Mouse (Mus musculus): Measurements from ENCODE around the gene Coq10b. TPM values are rescaled to one million over a fixed set of nuclear protein-coding genes. Genes with fewer than 3 reads are reported as not detected.
"Not testable (repeated sequence)": the region's sequence is repeated elsewhere in the genome, so short reads cannot be mapped to it uniquely, and the experiment has no call there.

Coq10b gene
- total RNA-seq (2012; rRNA removed) = 10.8 and 20.4 TPM in 2 replicates

DNA sequence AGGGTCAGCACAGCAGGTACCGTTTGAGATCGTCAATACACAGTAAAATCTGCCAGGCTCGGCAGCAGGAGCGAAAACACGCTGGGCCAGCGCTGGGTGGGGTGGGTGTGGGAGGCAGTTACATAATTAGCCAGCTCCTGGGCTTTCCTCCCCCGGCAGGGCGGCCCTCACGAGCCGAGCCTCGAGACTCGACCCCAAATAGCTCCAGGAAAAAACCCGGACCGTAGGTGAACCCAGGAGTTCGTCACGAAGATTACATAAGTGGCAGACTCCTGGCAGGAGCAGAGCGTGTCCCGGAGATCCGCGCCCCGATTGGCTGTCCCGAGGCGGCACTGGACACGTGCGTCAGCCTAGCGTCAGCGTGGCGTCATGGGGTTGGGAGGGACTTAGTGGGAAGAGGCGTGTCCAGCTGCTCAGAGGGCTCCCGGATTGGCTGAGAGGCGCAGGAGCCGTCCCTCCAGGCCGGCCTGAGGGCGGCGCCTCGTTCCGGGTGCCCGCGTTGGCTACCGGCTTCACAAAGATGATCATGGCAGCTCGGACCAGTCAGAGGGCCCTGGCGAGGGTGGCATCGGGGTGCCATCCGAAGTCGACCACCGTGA is at the start of gene Coq10b:
Coq10b (plus strand) TSS at position 416 of the 599 bp plus-strand sequence.
- Histone ChIP-seq H3K36me3 (ENCODE audit: control insufficient read depth, insufficient read depth, low read length, poor library complexity, severe bottlenecking) (no peaks in the 10 kb centered on the region), H3K9ac (ENCODE audit: insufficient read depth, low read depth, low read length, poor library complexity, severe bottlenecking) (peak within 1 kb of the TSS; percentile 89), H3K9me3 (ENCODE audit: control insufficient read depth, insufficient read depth, low read depth, low read length) (no peaks in the 10 kb centered on the region), H3K4me1 (ENCODE audit: control insufficient read depth in 2 of 2, insufficient read depth in 2 of 2, low read length in 2 of 2, poor library complexity in 1 of 2) (peaks cover 4 to 6% of the 10 kb centered on the region in 2 experiments; a peak in 3 of 4 replicates), H3K27ac (ENCODE audit: insufficient read depth, low read depth, low read length, poor library complexity, severe bottlenecking) (peak within 1 kb of the TSS; percentile 20; the same call in 1 of the 2 replicates), H3K4me3 (ENCODE audit: insufficient read depth in 1 of 2, low read depth in 1 of 2, low read length in 2 of 2, poor library complexity in 1 of 2, severe bottlenecking in 1 of 2) (peak within 1 kb of the TSS; percentile 86 to 94)
- in situ Hi-C loops (cut with MboI; ENCODE audit: low sequenced_read_pairs in 2 of 2, unreplicated experiment in 2 of 2) = no loop called here
- peak; percentile 95 for DNase-seq (ENCODE audit: low read depth, low spot score)
- TF ChIP-seq HCFC1 (IDR thresholded peaks at IDR 0.05; ENCODE audit: borderline replicate concordance, insufficient read depth, low read length) = 0 out of 2 replicates have a peak, but pooled peaks have one; percentile 45
- no peak for TF ChIP-seq CHD2 (IDR thresholded peaks at IDR 0.05; ENCODE audit: low read depth, low read length)

- peaks cover 22% of the 10 kb centered on the region for H3K36me3 ChIP-seq (ENCODE audit: control insufficient read depth, insufficient read depth, low read length, poor library complexity, severe bottlenecking)
- in situ Hi-C loops (cut with MboI; ENCODE audit: low sequenced_read_pairs in 2 of 2, unreplicated experiment in 2 of 2); H3K27ac ChIP-seq (ENCODE audit: insufficient read depth, low read depth, low read length, poor library complexity, severe bottlenecking): not testable (repeated sequence)
Measured at GRCm38 (mm10) chr1:55008313-55008712, 44.3 kb upstream of the Coq10b start.

DNA sequence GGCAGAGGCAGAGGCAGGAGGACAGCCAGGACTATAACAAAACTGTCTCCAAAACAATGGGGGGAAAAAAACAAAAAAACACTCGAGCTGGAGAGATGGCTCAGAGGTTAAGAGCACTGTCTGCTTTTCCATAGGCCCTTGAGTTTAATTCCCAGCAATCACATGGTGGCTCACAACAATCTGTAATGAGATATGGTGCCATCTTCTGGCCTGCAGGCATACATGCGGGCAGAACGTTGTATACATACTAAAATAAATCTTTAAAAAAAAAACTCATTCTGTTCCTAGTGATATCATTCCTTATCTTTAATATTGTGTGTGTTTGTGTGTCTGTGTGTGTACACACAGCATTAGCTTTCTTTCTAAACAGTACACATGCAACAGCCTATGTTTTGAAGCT is 40.1 kb upstream of the Coq10b start:
- DNase-seq (ENCODE audit: low read depth, low spot score) = no peak

More at GRCm38 (mm10) chr1:55008313-55008712, 44.3 kb upstream of the Coq10b start:
- not testable (repeated sequence) for H3K9me3 ChIP-seq (ENCODE audit: control insufficient read depth, insufficient read depth, low read depth, low read length); H3K4me3 ChIP-seq (ENCODE audit: insufficient read depth in 1 of 2, low read depth in 1 of 2, low read length in 2 of 2, poor library complexity in 1 of 2, severe bottlenecking in 1 of 2); H3K9ac ChIP-seq (ENCODE audit: insufficient read depth, low read depth, low read length, poor library complexity, severe bottlenecking); DNase-seq (ENCODE audit: low read depth, low spot score); H3K4me1 ChIP-seq (ENCODE audit: control insufficient read depth in 2 of 2, insufficient read depth in 2 of 2, low read length in 2 of 2, poor library complexity in 1 of 2)

DNA sequence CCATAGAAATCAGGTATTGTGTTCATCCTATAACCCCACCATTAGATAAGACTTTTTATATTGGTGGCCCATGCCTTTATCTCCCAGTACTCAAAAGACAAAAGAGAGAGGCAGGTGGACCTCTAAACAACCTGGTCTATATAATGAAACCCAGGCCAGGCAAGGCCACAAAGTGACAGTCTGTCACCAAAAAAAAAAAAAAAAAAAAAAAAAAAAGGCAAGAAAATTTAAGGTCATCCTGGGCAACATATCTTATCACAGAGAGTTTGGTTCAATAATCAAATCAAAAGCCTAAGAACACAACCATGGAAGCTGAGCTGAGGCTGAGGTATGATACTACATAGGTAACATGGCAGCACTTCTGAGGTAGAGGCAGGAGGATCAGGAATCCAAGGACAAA is 30.7 kb upstream of the Coq10b start:
- Histone ChIP-seq H3K27ac (ENCODE audit: insufficient read depth, low read depth, low read length, poor library complexity, severe bottlenecking) (no peak overlapping the region), H3K9ac (ENCODE audit: insufficient read depth, low read depth, low read length, poor library complexity, severe bottlenecking) (no peak overlapping the region; the same call in 1 of the 2 replicates), H3K36me3 (ENCODE audit: control insufficient read depth, insufficient read depth, low read length, poor library complexity, severe bottlenecking) (peaks cover 3% of the 10 kb centered on the region), H3K9me3 (ENCODE audit: control insufficient read depth, insufficient read depth, low read depth, low read length) (no peaks in the 10 kb centered on the region), H3K4me3 (ENCODE audit: insufficient read depth in 1 of 2, low read depth in 1 of 2, low read length in 2 of 2, poor library complexity in 1 of 2, severe bottlenecking in 1 of 2) (no peak overlapping the region), H3K4me1 (ENCODE audit: control insufficient read depth in 2 of 2, insufficient read depth in 2 of 2, low read length in 2 of 2, poor library complexity in 1 of 2) (peaks cover 2 to 6% of the 10 kb centered on the region in 2 experiments; a peak in 2 of 4 replicates)
- no peak for TF ChIP-seq HCFC1 (IDR thresholded peaks at IDR 0.05; ENCODE audit: borderline replicate concordance, insufficient read depth, low read length)
- peak; percentile 55; the same call in 1 of the 2 replicates for TF ChIP-seq ZNF384 (IDR thresholded peaks at IDR 0.05; ENCODE audit: low read depth, low read length)
- no peak for DNase-seq (ENCODE audit: low read depth, low spot score)
- in situ Hi-C loops (cut with MboI; ENCODE audit: low sequenced_read_pairs in 2 of 2, unreplicated experiment in 2 of 2) = no loop called here

More for the DNA sequence above, 40.1 kb upstream of the Coq10b start:
- Histone ChIP-seq H3K4me1 (ENCODE audit: control insufficient read depth in 2 of 2, insufficient read depth in 2 of 2, low read length in 2 of 2, poor library complexity in 1 of 2) (no peaks in the 10 kb centered on the region), H3K9ac (ENCODE audit: insufficient read depth, low read depth, low read length, poor library complexity, severe bottlenecking) (no peak overlapping the region), H3K4me3 (ENCODE audit: insufficient read depth in 1 of 2, low read depth in 1 of 2, low read length in 2 of 2, poor library complexity in 1 of 2, severe bottlenecking in 1 of 2) (no peak overlapping the region), H3K27ac (ENCODE audit: insufficient read depth, low read depth, low read length, poor library complexity, severe bottlenecking) (no peak overlapping the region), H3K36me3 (ENCODE audit: control insufficient read depth, insufficient read depth, low read length, poor library complexity, severe bottlenecking) (peaks cover 13% of the 10 kb centered on the region), H3K9me3 (ENCODE audit: control insufficient read depth, insufficient read depth, low read depth, low read length) (no peaks in the 10 kb centered on the region)
- TF ChIP-seq MAFK (IDR thresholded peaks at IDR 0.05; ENCODE audit: insufficient read depth, low read depth, low read length) (no peak), ZNF384 (IDR thresholded peaks at IDR 0.05; ENCODE audit: low read depth, low read length) (no peak), HCFC1 (IDR thresholded peaks at IDR 0.05; ENCODE audit: borderline replicate concordance, insufficient read depth, low read length) (no peak), ZC3H11A (IDR thresholded peaks at IDR 0.05; ENCODE audit: borderline replicate concordance, low read depth, low read length) (no peak), CHD2 (IDR thresholded peaks at IDR 0.05; ENCODE audit: low read depth, low read length) (no peak)
- in situ Hi-C loops (cut with MboI; ENCODE audit: low sequenced_read_pairs in 2 of 2, unreplicated experiment in 2 of 2) = no loop called here
